Mouse (Mus musculus) limb, embryonic 11.5 days (tissue): ENCODE data around the gene Eif4g3. TPM values are rescaled to one million over a fixed set of nuclear protein-coding genes. Genes with fewer than 3 reads are reported as not detected.

ENCODE experiments used
- ATAC-seq: fragments of 200-750 bp; cut with Nextera tagmentation; 2 replicates; pipeline ENCODE4 v1.8.0; 2017; ENCODE audit warnings: low read depth; ENCODE audit not compliant: insufficient number of reproducible peaks, low FRiP score, low TSS enrichment
- DNase-seq: peaks from one replicate; pipeline ENCODE4 v3.0.0-alpha.2; 2015; ENCODE audit warnings: low spot score
- H3K27ac ChIP-seq: fragments of 300-500 bp; sonication (generic); replicated peaks from 2 replicates; pipeline ENCODE4 v1.5.1; 2014; ENCODE audit warnings: low read depth, mild to moderate bottlenecking, low read length
- H3K27me3 ChIP-seq: fragments of 300-500 bp; sonication (generic); 2 replicates; pipeline ENCODE4 v1.6.1; 2014; ENCODE audit warnings: mild to moderate bottlenecking, low read length, mixed read lengths; ENCODE audit not compliant: control insufficient read depth, insufficient read depth
- H3K36me3 ChIP-seq: fragments of 300-500 bp; sonication (generic); 2 replicates; pipeline ENCODE4 v1.6.1; 2014; ENCODE audit warnings: mild to moderate bottlenecking, low read length, moderate library complexity, mixed read lengths; ENCODE audit not compliant: control insufficient read depth, insufficient read depth
- H3K4me1 ChIP-seq: fragments of 300-500 bp; sonication (generic); 2 replicates; pipeline ENCODE4 v1.6.1; 2014; ENCODE audit warnings: low read length, mixed read lengths; ENCODE audit not compliant: control insufficient read depth, insufficient read depth
- H3K4me2 ChIP-seq: fragments of 300-500 bp; sonication (generic); 2 replicates; pipeline ENCODE4 v1.6.1; 2014; ENCODE audit warnings: low read depth, mild to moderate bottlenecking, moderate library complexity; ENCODE audit not compliant: severe bottlenecking
- H3K4me3 ChIP-seq: fragments of 300-500 bp; sonication (generic); 2 replicates; pipeline ENCODE4 v1.5.1; 2014; ENCODE audit warnings: low read depth, low read length
- H3K9ac ChIP-seq: fragments of 300-500 bp; sonication (generic); 2 replicates; pipeline ENCODE4 v1.6.1; 2014; ENCODE audit warnings: mild to moderate bottlenecking, low read length
- H3K9me3 ChIP-seq: fragments of 300-500 bp; sonication (generic); 2 replicates; pipeline ENCODE4 v1.6.1; 2016; ENCODE audit warnings: low read length; ENCODE audit not compliant: control insufficient read depth
- WGBS: fragments of 180-500 bp; shearing (Covaris S2); extraction: QIAGEN DNeasy Blood & Tissue Kit; methylation state at CpG from one replicate; pipeline ENCODE4 v1.1.7; 2014; 5-methylcytosine and 5-hydroxymethylcytosine counted together
- polyA plus RNA-seq: library from polyadenylated mRNA; unstranded; fragments of >200 nt; fragmentation: Nextera tagmentation; extraction: Ambion mirVana; gene quantifications from 2 replicates; pipeline ENCODE4 v1.2.1, GENCODE M21; 2014

Gene Eif4g3
- polyA plus RNA-seq, 1 experiment from 2014 or later: 45.5 TPM

GRCm38 (mm10) chr4:138006951-138007613 lies 14.3 kb downstream of the Eif4g3 start:
- Histone ChIP-seq H3K4me3 (no peak overlapping the region), H3K27ac (no peak overlapping the region), H3K36me3 (peaks cover 6% of the 10 kb centered on the region; the same call in 1 of the 2 replicates), H3K27me3 (no peaks in the 10 kb centered on the region), H3K4me1 (no peaks in the 10 kb centered on the region), H3K9me3 (no peaks in the 10 kb centered on the region), H3K9ac (no peak overlapping the region), H3K4me2 (no peak overlapping the region)
- WGBS: 88% methylated on average over 9 of the region's 9 CpGs
- ATAC-seq: no peak
- DNase-seq: no peak

DNA sequence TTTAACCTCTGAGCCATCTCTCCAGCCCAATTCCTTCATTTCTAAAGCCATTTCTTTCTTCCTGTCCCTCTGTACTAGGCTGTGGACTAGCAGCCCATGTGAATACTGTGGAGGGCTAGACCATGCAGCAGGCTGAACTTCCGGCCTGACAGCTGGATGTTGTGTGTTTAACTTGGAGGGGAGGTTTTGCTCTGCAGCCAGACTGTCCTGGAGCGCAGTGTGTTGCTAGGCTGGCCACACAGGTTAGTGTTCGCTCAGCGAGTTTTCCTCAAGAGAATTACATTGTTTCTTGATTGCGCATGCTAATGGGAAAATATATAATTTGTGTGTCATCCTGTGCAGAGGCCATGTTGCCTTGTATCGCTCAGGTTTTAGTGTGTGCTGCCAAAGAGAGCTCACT lies 15.8 kb downstream of the Eif4g3 start:
- H3K27me3 ChIP-seq: no peaks in the 10 kb centered on the region
- no peaks in the 10 kb centered on the region for H3K4me1 ChIP-seq
- no peaks in the 10 kb centered on the region for H3K9me3 ChIP-seq
- no peak overlapping the region for H3K4me2 ChIP-seq
- H3K9ac ChIP-seq: no peak overlapping the region
- DNase-seq (no peak), ATAC-seq (no peak)
- H3K27ac ChIP-seq: no peak overlapping the region
- H3K36me3 ChIP-seq: peaks cover 10% of the 10 kb centered on the region; the same call in 1 of the 2 replicates
- H3K4me3 ChIP-seq: no peak overlapping the region
- 98% methylated on average over 6 of the region's 6 CpGs for WGBS

- H3K36me3 ChIP-seq: peaks cover 16% of the 10 kb centered on the region
- DNase-seq: no peak
These were observed 17.1 kb downstream of the Eif4g3 start for GRCm38 (mm10) chr4:138009786-138010502.

DNA sequence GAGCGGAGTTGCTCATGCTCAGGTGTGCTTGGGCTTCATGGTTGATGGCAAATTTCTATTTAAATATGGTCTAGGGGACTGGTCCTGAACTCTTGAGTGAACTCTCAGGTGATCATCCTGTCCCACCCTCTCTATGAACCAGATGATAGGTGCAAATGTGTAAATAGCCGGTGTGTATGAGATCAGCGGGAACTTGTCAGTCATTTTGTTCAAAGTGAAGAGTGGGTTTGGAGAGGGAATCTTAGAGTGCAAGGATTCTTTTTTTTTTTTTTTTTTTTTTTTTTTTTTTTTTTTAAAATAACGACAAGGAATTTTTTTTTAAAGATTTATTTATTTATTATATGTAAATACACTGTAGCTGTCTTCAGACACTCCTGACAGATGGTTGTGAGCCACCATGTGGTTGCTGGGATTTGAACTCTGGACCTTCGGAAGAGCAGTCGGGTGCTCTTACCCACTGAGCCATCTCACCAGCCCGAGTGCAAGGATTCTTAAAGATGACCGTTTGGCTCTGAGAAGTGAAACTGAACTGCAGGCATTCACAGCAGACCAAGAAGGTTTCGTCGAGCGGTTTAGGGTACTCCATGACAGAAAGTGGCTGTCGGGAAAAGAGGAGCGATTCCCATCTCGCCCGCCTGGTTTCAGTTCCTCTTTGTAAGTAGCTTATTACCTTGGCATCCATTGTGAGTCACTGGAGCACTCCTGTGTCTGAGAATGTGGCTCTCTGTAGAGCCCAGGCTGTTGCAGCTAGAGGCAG lies 21.1 kb downstream of the Eif4g3 start:
- no peaks in the 10 kb centered on the region for H3K9me3 ChIP-seq
- no peak overlapping the region for H3K27ac ChIP-seq
- no peak for DNase-seq
- no peak overlapping the region for H3K9ac ChIP-seq
- no peaks in the 10 kb centered on the region for H3K4me1 ChIP-seq
- no peak overlapping the region for H3K4me3 ChIP-seq
- H3K36me3 ChIP-seq: peaks cover 26% of the 10 kb centered on the region
- no peak overlapping the region for H3K4me2 ChIP-seq
- WGBS: 96% methylated on average over 15 of the region's 15 CpGs
- no peak for ATAC-seq
- H3K27me3 ChIP-seq: no peaks in the 10 kb centered on the region

More at GRCm38 (mm10) chr4:138009786-138010502, 17.1 kb downstream of the Eif4g3 start:
- 95% methylated on average over 4 of the region's 4 CpGs for WGBS
- no peak for ATAC-seq
- Histone ChIP-seq H3K27ac (no peak overlapping the region), H3K27me3 (no peaks in the 10 kb centered on the region), H3K4me1 (no peaks in the 10 kb centered on the region), H3K4me2 (no peak overlapping the region), H3K9me3 (no peaks in the 10 kb centered on the region), H3K9ac (no peak overlapping the region), H3K4me3 (no peak overlapping the region)

DNA sequence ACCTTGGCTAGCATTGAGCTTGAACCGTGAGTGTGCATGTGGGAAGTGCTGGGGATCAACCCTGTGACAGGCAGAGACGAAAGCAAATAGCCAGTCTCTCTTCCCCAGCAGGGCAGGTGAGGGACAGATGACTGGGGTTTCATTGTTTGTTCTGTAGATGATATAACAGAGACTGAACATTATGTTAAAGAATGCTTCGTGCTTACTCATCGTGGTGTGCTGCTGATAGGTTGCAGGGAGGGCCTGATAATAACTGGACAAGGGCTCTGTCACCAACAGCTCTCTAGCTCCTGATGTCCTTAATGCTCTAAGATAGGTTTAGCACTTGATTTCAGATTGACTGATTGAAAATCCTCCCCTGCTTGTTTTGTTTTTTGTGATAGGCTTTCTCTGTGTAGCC lies 23.1 kb downstream of the Eif4g3 start:
- H3K9ac ChIP-seq: no peak overlapping the region
- H3K9me3 ChIP-seq: no peaks in the 10 kb centered on the region
- ATAC-seq (no peak), DNase-seq (no peak)
- H3K4me2 ChIP-seq: no peak overlapping the region
- no peaks in the 10 kb centered on the region for H3K27me3 ChIP-seq
- H3K27ac ChIP-seq: no peak overlapping the region
- 0 out of 2 replicates have a peak, but pooled peaks cover 2% of the 10 kb centered on the region for H3K4me1 ChIP-seq
- WGBS: 95% methylated on average over 4 of the region's 4 CpGs
- peaks cover 28% of the 10 kb centered on the region for H3K36me3 ChIP-seq
- no peak overlapping the region for H3K4me3 ChIP-seq

- Histone ChIP-seq H3K4me2 (no peak overlapping the region), H3K4me1 (0 out of 2 replicates have a peak, but pooled peaks cover 2% of the 10 kb centered on the region), H3K9ac (no peak overlapping the region), H3K9me3 (no peaks in the 10 kb centered on the region), H3K27me3 (no peaks in the 10 kb centered on the region), H3K36me3 (peaks cover 27% of the 10 kb centered on the region), H3K27ac (no peak overlapping the region), H3K4me3 (no peak overlapping the region)
- DNase-seq (no peak), ATAC-seq (no peak)
- 76% methylated on average over 11 of the region's 11 CpGs for WGBS
These were observed 24.3 kb downstream of the Eif4g3 start for GRCm38 (mm10) chr4:138017085-138017637.

DNA sequence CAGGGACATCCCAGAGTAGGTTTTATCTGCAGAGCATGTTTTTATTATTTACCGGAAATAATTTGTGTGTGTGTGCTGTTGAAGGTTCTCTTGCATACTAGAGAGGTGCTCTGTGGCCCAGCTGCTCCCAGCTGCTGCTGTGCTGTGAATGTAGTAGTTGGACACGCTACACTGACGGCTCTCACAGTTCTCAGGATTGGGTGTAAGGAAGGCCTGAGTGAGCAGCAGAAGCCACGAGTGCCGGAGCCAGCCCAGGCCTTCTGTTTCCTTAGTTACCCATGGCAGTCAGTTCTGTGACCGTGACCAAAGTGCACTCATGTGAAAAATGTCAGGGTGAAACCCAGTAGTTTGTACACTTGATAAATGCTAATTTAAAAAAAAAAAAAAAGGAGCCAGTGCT lies 25.2 kb downstream of the Eif4g3 start:
- 90% methylated on average over 6 of the region's 6 CpGs for WGBS
- H3K4me3 ChIP-seq: no peak overlapping the region
- DNase-seq (no peak), ATAC-seq (no peak)
- H3K4me1 ChIP-seq: 0 out of 2 replicates have a peak, but pooled peaks cover 2% of the 10 kb centered on the region
- H3K27ac ChIP-seq: no peak overlapping the region
- no peaks in the 10 kb centered on the region for H3K27me3 ChIP-seq
- peaks cover 22% of the 10 kb centered on the region for H3K36me3 ChIP-seq
- no peak overlapping the region for H3K4me2 ChIP-seq
- no peaks in the 10 kb centered on the region for H3K9me3 ChIP-seq
- H3K9ac ChIP-seq: no peak overlapping the region

DNA sequence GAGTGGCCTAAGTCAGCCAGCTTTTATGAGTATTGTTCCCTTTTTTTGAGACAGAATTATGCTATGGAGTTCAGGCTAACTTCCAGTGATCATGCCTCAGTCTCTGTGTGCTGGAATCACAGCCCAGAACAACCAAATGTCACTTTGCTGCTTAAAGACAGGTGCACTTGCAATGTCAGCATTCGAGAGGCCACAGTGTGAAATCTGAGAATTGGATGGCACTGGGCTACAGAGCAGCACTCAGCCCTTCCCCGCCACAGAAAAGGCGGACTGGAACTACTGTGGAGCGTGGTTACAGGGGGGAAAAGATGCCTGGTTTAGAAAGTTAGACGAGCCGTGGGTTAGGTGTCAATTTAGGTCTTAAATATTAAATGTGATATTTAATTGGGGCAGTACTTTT lies 27.4 kb downstream of the Eif4g3 start:
- 68% methylated on average over 6 of the region's 6 CpGs for WGBS

More for the DNA sequence above, 27.4 kb downstream of the Eif4g3 start:
- Histone ChIP-seq H3K9ac (no peak overlapping the region), H3K4me3 (no peak overlapping the region), H3K4me1 (0 out of 2 replicates have a peak, but pooled peaks cover 2% of the 10 kb centered on the region), H3K27ac (no peak overlapping the region), H3K9me3 (no peaks in the 10 kb centered on the region), H3K4me2 (no peak overlapping the region), H3K36me3 (peaks cover 11% of the 10 kb centered on the region), H3K27me3 (no peaks in the 10 kb centered on the region)
- ATAC-seq (no peak), DNase-seq (no peak)
